Mouse (Mus musculus): ENCODE measurements at regions not wholly inside any gene's neighbourhood (a gene's known extent, or its start where the extent isn't known, plus 50 kb on each side); places are given as distances from the start of the nearest gene placed in this dataset.
"Not testable (repeated sequence)": the region's sequence is repeated elsewhere in the genome, so short reads cannot be mapped to it uniquely, and the experiment has no call there.

DNA sequence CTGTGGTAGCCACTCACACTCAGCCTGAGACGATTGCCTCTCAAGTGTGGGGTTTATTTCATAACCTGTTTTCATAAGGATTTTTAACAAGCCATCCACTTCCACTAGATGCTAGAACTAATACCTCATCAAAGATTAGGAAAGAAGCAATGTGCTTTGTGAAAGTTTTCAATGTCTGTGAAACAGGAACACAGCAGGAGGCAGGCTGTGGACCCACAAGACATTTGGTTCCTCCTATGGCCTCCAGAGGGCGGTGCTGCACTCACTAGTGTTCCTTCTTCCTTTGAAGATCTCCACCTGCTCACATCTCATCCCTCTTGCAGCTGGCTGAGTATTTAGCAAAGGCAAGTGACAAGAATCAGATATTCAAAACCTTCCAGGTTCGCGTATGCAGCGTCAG is 424.6 kb upstream of the Olfr1507 start:
- not testable (repeated sequence) for TF ChIP-seq CTCF, POLR2A (IDR thresholded peaks at IDR 0.05; ENCODE audit: insufficient read depth, low read depth, low read length)

Measured in olfactory bulb, adult 2 months (tissue).